Mouse (Mus musculus) neural tube, embryonic 13.5 days (tissue): ENCODE results near the gene Marf1. TPM values are rescaled to one million over a fixed set of nuclear protein-coding genes. Genes with fewer than 3 reads are reported as not detected.
"Not testable (repeated sequence)": the region's sequence is repeated elsewhere in the genome, so short reads cannot be mapped to it uniquely, and the experiment has no call there.

Experiments
- ATAC-seq: fragments of 200-750 bp; cut with Nextera tagmentation; 2 replicates; pipeline ENCODE4 v1.8.0; 2017; ENCODE audit warnings: low read depth, mild to moderate bottlenecking, moderate TSS enrichment, moderate library complexity
- H3K27ac ChIP-seq: fragments of 300-500 bp; sonication (generic); replicated peaks from 2 replicates; pipeline ENCODE4 v1.5.1; 2015; ENCODE audit warnings: moderate library complexity, mild to moderate bottlenecking, inconsistent platforms
- H3K27me3 ChIP-seq: fragments of 300-500 bp; sonication (generic); 2 replicates; pipeline ENCODE4 v1.6.1; 2015; ENCODE audit warnings: mild to moderate bottlenecking, inconsistent platforms
- H3K36me3 ChIP-seq: fragments of 300-500 bp; sonication (generic); 2 replicates; pipeline ENCODE4 v1.6.1; 2015; ENCODE audit warnings: mild to moderate bottlenecking, inconsistent platforms
- H3K4me1 ChIP-seq: fragments of 300-500 bp; sonication (generic); replicated peaks from 2 replicates; pipeline ENCODE4 v1.6.1; 2015; ENCODE audit warnings: inconsistent platforms
- H3K4me2 ChIP-seq: fragments of 300-500 bp; sonication (generic); 2 replicates; pipeline ENCODE4 v1.6.1; 2015; ENCODE audit warnings: inconsistent platforms, mild to moderate bottlenecking, moderate library complexity
- H3K4me3 ChIP-seq: fragments of 300-500 bp; sonication (generic); 2 replicates; pipeline ENCODE4 v1.5.1; 2015; ENCODE audit warnings: mild to moderate bottlenecking, inconsistent platforms
- H3K9ac ChIP-seq: fragments of 300-500 bp; sonication (generic); 2 replicates; pipeline ENCODE4 v1.6.1; 2015; ENCODE audit warnings: moderate library complexity, mild to moderate bottlenecking, inconsistent platforms
- H3K9me3 ChIP-seq: fragments of 300-500 bp; sonication (generic); 2 replicates; pipeline ENCODE4 v1.6.1; 2016; ENCODE audit warnings: inconsistent platforms
- WGBS: fragments of 180-500 bp; shearing (Covaris S2); methylation state at CpG from one replicate; pipeline ENCODE4 v1.1.7; 2015; 5-methylcytosine and 5-hydroxymethylcytosine counted together
- polyA plus RNA-seq: library from polyadenylated mRNA; unstranded; fragments of >200 nt; fragmentation: Nextera tagmentation; extraction: Ambion mirVana; gene quantifications from 2 replicates; pipeline ENCODE4 v1.2.1, GENCODE M21; 2015

Marf1 gene
- polyA plus RNA-seq, 1 experiment from 2014 or later: 16.0 TPM

- no peak for ATAC-seq
- no peaks in the 10 kb centered on the region for H3K9me3 ChIP-seq
- H3K27me3 ChIP-seq: no peaks in the 10 kb centered on the region
- 80% methylated on average over 1 of the region's 1 CpGs for WGBS
- no peak overlapping the region for H3K4me2 ChIP-seq
- H3K4me3 ChIP-seq: no peak overlapping the region
- peaks cover 37% of the 10 kb centered on the region for H3K4me1 ChIP-seq
- no peak overlapping the region for H3K9ac ChIP-seq
- no peak overlapping the region for H3K27ac ChIP-seq
- no peaks in the 10 kb centered on the region for H3K36me3 ChIP-seq
Measured at GRCm38 (mm10) chr16:14160941-14161340, 2.2 kb downstream of the Marf1 start.

DNA sequence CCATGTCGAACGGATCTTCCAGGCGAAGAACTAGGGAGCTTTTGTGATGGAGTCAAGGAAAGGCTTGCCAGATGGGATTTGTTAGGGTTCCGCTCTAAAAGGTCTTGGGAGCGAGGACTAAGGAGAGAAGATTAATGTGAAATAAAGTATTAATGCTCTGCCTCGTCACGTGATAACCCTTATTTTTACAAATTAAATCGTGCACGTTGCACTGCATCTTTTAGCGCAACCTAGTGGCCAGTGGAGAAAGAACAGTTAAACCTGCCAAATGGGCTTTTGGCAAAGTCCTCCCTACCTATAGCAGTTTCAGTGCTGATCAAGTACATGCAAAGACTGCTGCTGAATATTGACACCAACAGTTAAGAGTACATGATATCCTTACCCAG lies 3.4 kb downstream of the Marf1 start:
- ATAC-seq: peak; percentile 37
- Histone ChIP-seq H3K27me3 (no peaks in the 10 kb centered on the region), H3K27ac (peak overlapping the region; percentile 97), H3K4me1 (peaks cover 36% of the 10 kb centered on the region), H3K36me3 (no peaks in the 10 kb centered on the region), H3K9ac (peak overlapping the region; percentile 87), H3K4me2 (peak overlapping the region; percentile 60), H3K4me3 (peak overlapping the region; percentile 68), H3K9me3 (no peaks in the 10 kb centered on the region)
- 1% methylated on average over 10 of the region's 10 CpGs for WGBS

DNA sequence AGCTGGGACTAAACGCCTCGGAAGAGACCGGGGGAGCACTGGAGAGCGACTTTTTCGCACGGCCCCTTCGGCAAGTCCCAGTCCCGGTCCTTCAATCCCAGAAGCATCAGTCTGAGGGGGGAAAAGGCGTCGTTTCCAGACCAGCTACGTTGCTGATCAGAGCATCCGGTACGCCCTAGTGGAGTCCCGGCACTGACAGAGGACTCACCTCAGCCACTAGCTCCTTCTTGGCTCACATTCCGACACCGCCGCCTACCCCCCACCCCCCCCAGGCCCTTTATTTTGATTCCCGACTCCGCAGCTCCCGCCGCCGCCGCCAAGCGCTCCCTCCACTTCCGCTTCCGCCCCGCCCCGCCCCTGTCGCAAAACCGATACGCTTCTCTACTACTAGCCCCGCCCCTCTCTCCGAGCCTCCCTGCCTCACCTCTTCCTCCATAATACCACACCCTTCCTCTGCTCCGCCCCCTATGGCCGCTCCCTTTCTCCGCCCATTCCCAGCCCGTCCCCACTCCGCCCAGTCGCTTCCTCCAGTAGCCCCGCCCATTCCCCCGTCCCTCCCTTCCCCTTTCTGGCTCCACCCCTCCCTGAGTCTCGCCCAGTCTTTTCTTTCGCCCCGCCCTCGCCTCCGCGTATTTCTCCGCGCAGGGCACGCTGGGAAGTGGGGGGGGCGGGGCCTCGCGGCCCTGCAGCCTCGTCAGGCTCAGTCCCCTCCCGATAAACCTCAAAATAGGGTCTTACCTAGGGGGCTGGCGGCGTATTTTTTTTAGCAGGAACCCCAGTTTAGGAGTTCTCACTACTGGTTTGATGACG lies 4.0 kb downstream of the Marf1 start:
- WGBS: under 1% methylated on average over 50 of the region's 58 CpGs
- H3K4me1 ChIP-seq: peaks cover 30% of the 10 kb centered on the region
- no peaks in the 10 kb centered on the region for H3K27me3 ChIP-seq
- H3K27ac ChIP-seq: peak overlapping the region; percentile 97
- peak overlapping the region; percentile 88 for H3K9ac ChIP-seq
- peak overlapping the region; percentile 79 for H3K4me2 ChIP-seq
- peak overlapping the region; percentile 68 for H3K4me3 ChIP-seq
- no peaks in the 10 kb centered on the region for H3K36me3 ChIP-seq
- ATAC-seq: peak; percentile 98
- no peaks in the 10 kb centered on the region for H3K9me3 ChIP-seq

DNA sequence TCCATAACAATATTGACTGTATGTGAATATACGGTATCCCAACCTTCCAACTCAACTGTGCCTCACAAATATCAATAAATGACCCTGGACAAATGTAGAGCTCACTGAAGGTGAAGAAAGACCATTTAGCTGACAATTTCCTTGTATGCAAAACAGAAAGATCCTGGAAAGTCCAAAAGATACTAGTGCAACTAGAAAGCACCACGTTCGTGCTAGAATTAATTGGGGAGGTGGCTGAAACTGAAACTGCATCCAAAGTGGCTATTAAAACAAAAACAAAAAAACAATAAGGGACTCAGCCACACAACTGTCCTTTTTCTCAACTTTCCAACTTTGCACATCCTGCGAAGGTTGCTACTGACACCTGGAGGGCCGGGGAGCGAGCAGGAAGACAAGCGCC lies 4.6 kb downstream of the Marf1 start:
- 7% methylated on average over 7 of the region's 7 CpGs for WGBS
- H3K4me1 ChIP-seq: peaks cover 24% of the 10 kb centered on the region
- H3K4me3 ChIP-seq: peak overlapping the region; percentile 68
- peak overlapping the region; percentile 88 for H3K9ac ChIP-seq
- H3K9me3 ChIP-seq: no peaks in the 10 kb centered on the region
- peak overlapping the region; percentile 81 for H3K27ac ChIP-seq
- no peak for ATAC-seq
- H3K27me3 ChIP-seq: no peaks in the 10 kb centered on the region
- H3K4me2 ChIP-seq: peak overlapping the region; percentile 79
- H3K36me3 ChIP-seq: peaks cover 2% of the 10 kb centered on the region; the same call in 1 of the 2 replicates

GRCm38 (mm10) chr16:14156312-14156711 lies 6.8 kb downstream of the Marf1 start:
- 82% methylated on average over 6 of the region's 6 CpGs for WGBS
- H3K4me3 ChIP-seq: no peak overlapping the region

DNA sequence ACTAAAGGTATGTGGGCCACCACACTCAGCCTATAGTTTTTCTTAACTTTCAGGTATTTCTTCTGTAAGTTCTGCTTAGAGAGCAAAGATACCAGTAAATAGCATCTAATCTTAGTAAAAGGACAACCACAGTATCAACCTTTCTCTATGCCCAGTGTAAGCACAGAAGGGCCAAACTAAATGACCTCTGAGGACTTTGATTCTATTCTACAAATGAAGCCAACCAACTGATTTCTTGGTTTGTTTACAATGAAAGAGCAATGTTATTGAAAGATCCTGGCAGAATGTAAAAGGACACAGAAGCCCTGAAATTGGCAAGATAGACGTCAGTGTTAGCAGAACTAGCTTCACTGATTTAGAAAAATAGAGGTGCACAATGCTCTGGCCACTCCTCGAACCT lies 7.5 kb downstream of the Marf1 start:
- not testable (repeated sequence) for H3K27ac ChIP-seq, H3K27me3 ChIP-seq, H3K4me2 ChIP-seq, H3K4me3 ChIP-seq, ATAC-seq, H3K9ac ChIP-seq, H3K9me3 ChIP-seq
- H3K4me1 ChIP-seq: peaks cover 16% of the 10 kb centered on the region
- 93% methylated on average over 1 of the region's 2 CpGs for WGBS
- H3K36me3 ChIP-seq: peaks cover 29% of the 10 kb centered on the region

More at GRCm38 (mm10) chr16:14156312-14156711, 6.8 kb downstream of the Marf1 start:
- H3K4me2 ChIP-seq: no peak overlapping the region
- H3K9me3 ChIP-seq: no peaks in the 10 kb centered on the region
- H3K4me1 ChIP-seq: peaks cover 16% of the 10 kb centered on the region
- H3K27ac ChIP-seq: no peak overlapping the region
- ATAC-seq: no peak
- H3K9ac ChIP-seq: no peak overlapping the region
- no peaks in the 10 kb centered on the region for H3K27me3 ChIP-seq
- H3K36me3 ChIP-seq: peaks cover 23% of the 10 kb centered on the region

DNA sequence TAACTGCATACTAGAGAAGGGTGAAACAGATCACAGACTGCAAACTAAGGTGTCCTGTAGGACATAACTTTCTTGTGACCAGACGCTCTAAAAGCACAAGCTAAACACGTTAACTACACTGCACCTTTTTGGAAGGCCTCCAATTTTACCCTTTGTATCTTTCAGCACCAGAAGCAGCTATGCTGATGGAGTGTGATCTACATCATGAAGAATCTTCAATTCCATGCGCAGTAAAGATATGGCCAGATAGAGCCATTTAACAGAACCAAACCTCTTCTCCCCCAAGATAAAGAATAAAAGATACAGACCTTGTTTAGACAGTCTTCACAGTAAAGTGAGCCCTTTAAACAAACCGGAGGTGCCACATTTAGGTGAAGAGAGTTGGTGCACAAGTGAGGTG lies 11.4 kb downstream of the Marf1 start:
- Histone ChIP-seq H3K4me3 (no peak overlapping the region), H3K27me3 (no peaks in the 10 kb centered on the region), H3K9ac (no peak overlapping the region), H3K36me3 (peaks cover 60% of the 10 kb centered on the region), H3K4me1 (no peaks in the 10 kb centered on the region), H3K9me3 (no peaks in the 10 kb centered on the region), H3K4me2 (no peak overlapping the region), H3K27ac (no peak overlapping the region)
- no peak for ATAC-seq
- 94% methylated on average over 4 of the region's 4 CpGs for WGBS

DNA sequence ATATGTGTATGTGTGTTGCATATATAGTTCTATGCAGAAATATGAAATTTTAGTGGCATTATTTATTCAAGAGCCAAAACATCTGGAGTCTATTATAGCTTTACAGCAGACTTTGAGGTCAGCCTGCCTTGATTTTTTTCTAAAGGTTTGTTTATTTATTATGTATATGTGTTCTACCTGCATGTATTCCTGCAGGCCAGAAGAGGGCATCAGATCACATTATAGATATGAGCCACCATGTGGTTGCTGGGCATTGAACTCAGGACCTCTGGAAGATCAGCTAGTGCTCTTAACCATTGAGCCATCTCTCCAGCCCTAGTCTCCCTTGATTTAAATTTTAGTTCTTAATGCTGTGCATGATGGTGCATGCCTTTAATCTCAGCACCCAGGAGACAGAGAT lies 15.4 kb downstream of the Marf1 start:
- Histone ChIP-seq H3K4me2 (no peak overlapping the region), H3K4me3 (no peak overlapping the region), H3K9ac (no peak overlapping the region), H3K4me1 (no peaks in the 10 kb centered on the region), H3K9me3 (no peaks in the 10 kb centered on the region), H3K36me3 (peaks cover 86% of the 10 kb centered on the region), H3K27me3 (no peaks in the 10 kb centered on the region), H3K27ac (no peak overlapping the region)
- no peak for ATAC-seq

GRCm38 (mm10) chr16:14143298-14143697 lies 19.9 kb downstream of the Marf1 start:
- no peaks in the 10 kb centered on the region for H3K9me3 ChIP-seq
- WGBS: 92% methylated on average over 3 of the region's 3 CpGs

DNA sequence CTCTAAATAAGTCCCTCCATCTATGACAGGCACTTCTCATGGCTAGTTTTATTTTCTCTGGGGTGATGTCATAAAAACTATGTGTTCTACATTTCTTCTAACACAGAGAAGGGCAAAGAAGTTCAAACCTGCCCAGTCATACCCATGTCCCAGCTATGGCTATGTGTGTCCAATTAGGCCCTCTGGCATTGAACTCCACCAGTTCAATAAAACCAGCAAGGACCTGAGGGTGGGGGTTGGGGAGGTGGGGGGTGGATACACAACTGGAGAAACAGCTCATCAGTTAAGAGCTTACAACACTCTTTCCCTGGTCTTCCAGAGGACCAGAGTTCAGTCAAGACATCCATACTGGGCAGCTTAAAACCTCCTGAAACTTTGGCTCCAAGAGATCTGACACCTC lies 24.0 kb downstream of the Marf1 start:
- no peaks in the 10 kb centered on the region for H3K27me3 ChIP-seq
- no peaks in the 10 kb centered on the region for H3K4me1 ChIP-seq
- no peaks in the 10 kb centered on the region for H3K9me3 ChIP-seq
- no peak overlapping the region for H3K27ac ChIP-seq
- H3K9ac ChIP-seq: no peak overlapping the region
- no peak overlapping the region for H3K4me2 ChIP-seq
- H3K4me3 ChIP-seq: no peak overlapping the region
- H3K36me3 ChIP-seq: peaks cover 92% of the 10 kb centered on the region
- no peak for ATAC-seq

More at GRCm38 (mm10) chr16:14143298-14143697, 19.9 kb downstream of the Marf1 start:
- Histone ChIP-seq H3K27me3 (no peaks in the 10 kb centered on the region), H3K4me2 (no peak overlapping the region), H3K4me3 (no peak overlapping the region), H3K9ac (no peak overlapping the region), H3K4me1 (no peaks in the 10 kb centered on the region), H3K36me3 (peaks cover 88% of the 10 kb centered on the region), H3K27ac (no peak overlapping the region)
- no peak for ATAC-seq

GRCm38 (mm10) chr16:14137976-14138561 lies 25.1 kb downstream of the Marf1 start:
- 90% methylated on average over 1 of the region's 1 CpGs for WGBS
- Histone ChIP-seq H3K27ac (no peak overlapping the region), H3K27me3 (no peaks in the 10 kb centered on the region), H3K9ac (no peak overlapping the region), H3K36me3 (peaks cover 95% of the 10 kb centered on the region), H3K4me3 (no peak overlapping the region), H3K4me1 (no peaks in the 10 kb centered on the region), H3K4me2 (no peak overlapping the region), H3K9me3 (no peaks in the 10 kb centered on the region)
- no peak for ATAC-seq

DNA sequence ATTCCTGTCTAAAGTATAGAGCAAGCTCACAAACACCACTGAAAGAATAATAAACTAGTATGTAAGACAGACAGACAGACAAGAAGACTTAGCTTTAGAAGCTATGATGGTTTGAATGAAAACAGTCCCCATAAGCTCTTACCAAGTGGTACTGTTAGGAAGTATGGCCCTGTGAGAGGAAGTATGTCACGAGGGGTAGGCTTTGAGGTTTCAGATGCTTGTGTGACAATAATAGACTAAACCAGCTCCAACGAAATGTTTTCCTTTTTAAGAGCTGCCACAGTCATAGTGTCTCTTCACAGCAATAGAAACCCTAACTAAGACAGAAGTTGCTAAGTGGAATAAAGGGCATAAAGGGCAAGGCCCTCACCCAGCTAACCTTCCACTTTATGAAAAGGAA lies 28.1 kb downstream of the Marf1 start:
- Histone ChIP-seq H3K36me3 (peaks cover 96% of the 10 kb centered on the region), H3K4me3 (no peak overlapping the region), H3K27ac (no peak overlapping the region), H3K9ac (no peak overlapping the region), H3K9me3 (no peaks in the 10 kb centered on the region), H3K27me3 (no peaks in the 10 kb centered on the region), H3K4me1 (no peaks in the 10 kb centered on the region), H3K4me2 (no peak overlapping the region)
- no peak for ATAC-seq
- 94% methylated on average over 2 of the region's 2 CpGs for WGBS
